Mouse (Mus musculus) heart, embryonic 14.5 days (tissue): ENCODE measurements around the gene Trim65. TPM values are rescaled to one million over a fixed set of nuclear protein-coding genes. Genes with fewer than 3 reads are reported as not detected.

ENCODE experiments used
- ATAC-seq: fragments of 200-750 bp; cut with Nextera tagmentation; 2 replicates; pipeline ENCODE4 v1.8.0; 2017; ENCODE audit warnings: low read depth, moderate TSS enrichment; ENCODE audit not compliant: insufficient number of reproducible peaks, insufficient read depth, low FRiP score
- H3K27ac ChIP-seq, 2 experiments: fragments of 200-500 bp in 1 of 2; fragments of 300-500 bp in 1 of 2; sonication (generic) in 1 of 2; replicated peaks in 1 of 2; 2 replicates each; pipeline ENCODE4 v1.5.1; 2012 to 2014; ENCODE audit warnings: low read depth in 2 of 2, low read length in 2 of 2, control low read depth in 1 of 2, mild to moderate bottlenecking in 1 of 2, mixed read lengths in 1 of 2; ENCODE audit not compliant: control insufficient read depth in 1 of 2, insufficient read depth in 1 of 2
- H3K27me3 ChIP-seq: fragments of 300-500 bp; sonication (generic); 2 replicates; pipeline ENCODE4 v1.6.1; 2014; ENCODE audit warnings: mild to moderate bottlenecking, low read length, control low read depth; ENCODE audit not compliant: control insufficient read depth, insufficient read depth
- H3K36me3 ChIP-seq: fragments of 300-500 bp; sonication (generic); 2 replicates; pipeline ENCODE4 v1.6.1; 2014; ENCODE audit warnings: mild to moderate bottlenecking, control low read depth, low read length, mixed read lengths; ENCODE audit not compliant: control insufficient read depth, insufficient read depth
- H3K4me1 ChIP-seq, 2 experiments: fragments of 200-500 bp in 1 of 2; fragments of 300-500 bp in 1 of 2; sonication (generic) in 1 of 2; 2 replicates each; pipeline ENCODE4 v1.6.1; 2012 to 2014; ENCODE audit warnings: low read length in 2 of 2, control low read depth in 1 of 2, mixed read lengths in 1 of 2; ENCODE audit not compliant: control insufficient read depth in 2 of 2, insufficient read depth in 2 of 2
- H3K4me2 ChIP-seq: fragments of 300-500 bp; sonication (generic); 2 replicates; pipeline ENCODE4 v1.6.1; 2014; ENCODE audit warnings: mild to moderate bottlenecking, low read length
- H3K4me3 ChIP-seq, 2 experiments: fragments of 200-500 bp in 1 of 2; fragments of 300-500 bp in 1 of 2; sonication (generic) in 1 of 2; 2 replicates each; pipeline ENCODE4 v1.5.1; 2012 to 2014; ENCODE audit warnings: low read length in 2 of 2, mild to moderate bottlenecking in 2 of 2, control low read depth in 1 of 2, low read depth in 1 of 2, moderate library complexity in 1 of 2; ENCODE audit not compliant: control insufficient read depth in 1 of 2, insufficient read depth in 1 of 2
- H3K9ac ChIP-seq: fragments of 300-500 bp; sonication (generic); 2 replicates; pipeline ENCODE4 v1.6.1; 2014; ENCODE audit warnings: mild to moderate bottlenecking, low read length
- H3K9me3 ChIP-seq: fragments of 300-500 bp; sonication (generic); 2 replicates; pipeline ENCODE4 v1.6.1; 2016; ENCODE audit warnings: low read length, control low read depth; ENCODE audit not compliant: control insufficient read depth
- WGBS: fragments of 180-500 bp; shearing (Covaris S2); extraction: QIAGEN DNeasy Blood & Tissue Kit; methylation state at CpG from one replicate; pipeline ENCODE4 v1.1.7; 2014; 5-methylcytosine and 5-hydroxymethylcytosine counted together
- polyA plus RNA-seq: library from polyadenylated mRNA; unstranded; fragments of >200 nt; fragmentation: Nextera tagmentation; extraction: Ambion mirVana; gene quantifications from 2 replicates; pipeline ENCODE4 v1.2.1, GENCODE M21; 2014

Gene Trim65
- polyA plus RNA-seq, 1 experiment from 2014 or later, result 4.8 TPM

- ATAC-seq, result no peak
- whole genome bisulfite sequencing, result 87% methylated on average over 14 of the region's 14 CpGs
- H3K4me1 ChIP-seq, result peaks cover 10 to 25% of the 10 kb centered on the region in 2 experiments
Measured at GRCm38 (mm10) chr11:116083096-116083672, 47.7 kb downstream of the Trim65 start.

GRCm38 (mm10) chr11:116081081-116081480 lies 49.8 kb downstream of the Trim65 start:
- WGBS, result 72% methylated on average over 6 of the region's 6 CpGs
- H3K36me3 ChIP-seq, result peaks cover 64% of the 10 kb centered on the region
- no peak overlapping the region for H3K27ac ChIP-seq
- no peak overlapping the region for H3K4me3 ChIP-seq
- ATAC-seq, result no peak
- no peaks in the 10 kb centered on the region for H3K9me3 ChIP-seq
- no peaks in the 10 kb centered on the region for H3K27me3 ChIP-seq
- H3K4me1 ChIP-seq, result peaks cover 18 to 35% of the 10 kb centered on the region in 2 experiments
- H3K4me2 ChIP-seq, result no peak overlapping the region
- no peak overlapping the region for H3K9ac ChIP-seq

More at GRCm38 (mm10) chr11:116083096-116083672, 47.7 kb downstream of the Trim65 start:
- H3K36me3 ChIP-seq, result peaks cover 64% of the 10 kb centered on the region
- no peak overlapping the region for H3K9ac ChIP-seq
- no peak overlapping the region for H3K27ac ChIP-seq
- H3K9me3 ChIP-seq, result no peaks in the 10 kb centered on the region
- H3K27me3 ChIP-seq, result no peaks in the 10 kb centered on the region
- H3K4me2 ChIP-seq, result no peak overlapping the region
- no peak overlapping the region for H3K4me3 ChIP-seq

DNA sequence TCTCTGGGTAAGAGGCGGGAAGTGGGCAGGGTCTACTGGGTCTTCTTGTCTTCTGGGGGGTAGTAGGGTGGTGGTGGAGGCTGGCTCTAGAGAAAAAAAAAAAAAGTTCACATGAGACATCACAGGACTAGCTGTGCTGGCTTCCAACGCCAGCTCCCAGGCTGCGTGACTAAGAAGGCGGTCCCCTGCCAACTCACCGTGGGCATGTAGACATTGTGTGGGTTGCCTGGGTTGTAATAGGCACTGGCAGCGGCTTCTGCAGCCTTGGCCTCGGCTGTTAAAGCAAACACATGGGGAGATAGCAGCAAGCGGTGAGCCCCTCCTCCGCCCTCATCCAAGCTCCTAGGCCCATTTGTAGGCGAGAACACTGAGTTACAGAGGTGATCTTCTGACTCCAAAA lies 51.4 kb downstream of the Trim65 start:
- H3K36me3 ChIP-seq, result peaks cover 60% of the 10 kb centered on the region
- H3K9me3 ChIP-seq, result no peaks in the 10 kb centered on the region
- H3K27me3 ChIP-seq, result no peaks in the 10 kb centered on the region
- H3K4me2 ChIP-seq, result no peak overlapping the region
- no peak overlapping the region for H3K9ac ChIP-seq
- H3K4me3 ChIP-seq, result no peak overlapping the region
- WGBS, result 78% methylated on average over 10 of the region's 10 CpGs
- no peak for ATAC-seq
- H3K4me1 ChIP-seq, result peaks cover 18 to 32% of the 10 kb centered on the region in 2 experiments
- H3K27ac ChIP-seq, result no peak overlapping the region

GRCm38 (mm10) chr11:116078676-116079320 lies 52.1 kb downstream of the Trim65 start:
- Histone ChIP-seq H3K9ac (0 out of 2 replicates have a peak overlapping the region, but pooled peaks have one; percentile 21), H3K4me2 (no peak overlapping the region), H3K9me3 (no peaks in the 10 kb centered on the region), H3K4me3 (no peak overlapping the region), H3K27ac (peak overlapping the region in 1 of 2 experiments; percentile 44; a peak in 1 of 4 replicates), H3K27me3 (no peaks in the 10 kb centered on the region), H3K36me3 (peaks cover 53% of the 10 kb centered on the region), H3K4me1 (peaks cover 18 to 37% of the 10 kb centered on the region in 2 experiments)
- ATAC-seq, result no peak
- 47% methylated on average over 10 of the region's 10 CpGs for WGBS

DNA sequence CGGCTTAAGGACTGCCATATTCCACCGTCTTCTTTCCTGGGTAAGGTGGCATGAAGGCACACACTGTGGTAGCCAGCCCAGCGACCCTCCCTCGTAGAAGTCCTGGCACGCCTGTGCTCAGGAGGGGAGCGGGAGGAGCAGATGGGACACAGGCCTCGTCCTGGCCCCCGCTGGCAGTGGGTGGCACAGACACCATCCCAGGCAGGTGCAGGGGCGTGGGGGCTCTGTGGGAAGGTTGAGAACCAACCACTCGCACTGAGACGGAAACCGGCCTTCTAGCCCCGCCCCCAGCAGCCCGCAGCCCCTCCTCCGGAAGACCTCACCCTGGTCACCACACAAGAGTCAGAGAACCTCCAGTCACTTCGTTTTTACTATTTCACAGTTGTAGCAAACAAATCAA lies 52.7 kb downstream of the Trim65 start:
- peak overlapping the region in 1 of 2 experiments; percentile 18; a peak in 1 of 4 replicates for H3K4me3 ChIP-seq
- H3K9ac ChIP-seq, result peak overlapping the region; percentile 58
- peaks cover 18 to 37% of the 10 kb centered on the region in 2 experiments for H3K4me1 ChIP-seq

GRCm38 (mm10) chr11:116077446-116078204 lies 53.3 kb downstream of the Trim65 start, which contains the start of gene Unc13d:
Gene Unc13d, minus strand, starts transcription at chr11:116077961.
- Histone ChIP-seq H3K4me3 (peak within 1 kb of the TSS in 1 of 2 experiments; percentile 18; a peak in 1 of 4 replicates), H3K27me3 (no peaks in the 10 kb centered on the region), H3K27ac (peak within 1 kb of the TSS in 1 of 2 experiments; percentile 44; a peak in 1 of 4 replicates), H3K4me1 (peaks cover 18 to 37% of the 10 kb centered on the region in 2 experiments), H3K9ac (peak within 1 kb of the TSS; percentile 58), H3K9me3 (no peaks in the 10 kb centered on the region), H3K4me2 (peak within 1 kb of the TSS; percentile 54), H3K36me3 (peaks cover 41% of the 10 kb centered on the region)
- 64% methylated on average over 22 of the region's 22 CpGs for WGBS
- ATAC-seq, result peak; percentile 38

More for the DNA sequence above, 52.7 kb downstream of the Trim65 start:
- Histone ChIP-seq H3K36me3 (peaks cover 47% of the 10 kb centered on the region), H3K27me3 (no peaks in the 10 kb centered on the region), H3K4me2 (peak overlapping the region; percentile 54), H3K9me3 (no peaks in the 10 kb centered on the region), H3K27ac (no peak overlapping the region)
- 21% methylated on average over 16 of the region's 16 CpGs for WGBS
- ATAC-seq, result no peak

GRCm38 (mm10) chr11:116076836-116077235 lies 54.1 kb downstream of the Trim65 start:
- H3K36me3 ChIP-seq, result peaks cover 33% of the 10 kb centered on the region
- H3K27ac ChIP-seq, result no peak overlapping the region
- 0 out of 2 replicates have a peak overlapping the region, but pooled peaks have one; percentile 24 for H3K4me2 ChIP-seq
- H3K9ac ChIP-seq, result no peak overlapping the region
- no peak overlapping the region for H3K4me3 ChIP-seq
- no peak for ATAC-seq
- H3K27me3 ChIP-seq, result no peaks in the 10 kb centered on the region
- H3K4me1 ChIP-seq, result peaks cover 18 to 37% of the 10 kb centered on the region in 2 experiments
- no peaks in the 10 kb centered on the region for H3K9me3 ChIP-seq
- 59% methylated on average over 7 of the region's 7 CpGs for WGBS
